Mouse (Mus musculus) heart, adult 2 months (tissue): ENCODE results near the gene Ppp3ca.

Experiments
- EP300 ChIP-seq: fragments of 200-500 bp; IDR thresholded peaks from 2 replicates; pipeline ENCODE4 v1.6.1; 2011; ENCODE audit warnings: low read depth, low read length, control low read depth; ENCODE audit not compliant: insufficient read depth
- POLR2A ChIP-seq: fragments of 200-500 bp; IDR thresholded peaks from 2 replicates; pipeline ENCODE4 v1.6.1; 2011; ENCODE audit warnings: mild to moderate bottlenecking, low read depth, low read length, control low read depth; ENCODE audit not compliant: insufficient read depth

GRCm38 (mm10) chr3:136738474-136738873 lies 68.5 kb downstream of the Ppp3ca start:
- TF ChIP-seq POLR2A: no peak
- no peak for TF ChIP-seq EP300
